Mouse (Mus musculus) lung, adult 2 months (tissue): ENCODE measurements around the gene Zc3h10.

Source experiments
- CTCF ChIP-seq: fragments of 200-500 bp; IDR thresholded peaks from 2 replicates; pipeline ENCODE4 v1.5.1; 2011; ENCODE audit warnings: mild to moderate bottlenecking, low read length, control low read depth; ENCODE audit not compliant: insufficient read depth
- POLR2A ChIP-seq: fragments of 200-500 bp; IDR thresholded peaks from 2 replicates; pipeline ENCODE4 v1.6.1; 2011; ENCODE audit warnings: low read depth, mild to moderate bottlenecking, control low read depth, low read length, borderline replicate concordance; ENCODE audit errors: extremely low read depth

DNA sequence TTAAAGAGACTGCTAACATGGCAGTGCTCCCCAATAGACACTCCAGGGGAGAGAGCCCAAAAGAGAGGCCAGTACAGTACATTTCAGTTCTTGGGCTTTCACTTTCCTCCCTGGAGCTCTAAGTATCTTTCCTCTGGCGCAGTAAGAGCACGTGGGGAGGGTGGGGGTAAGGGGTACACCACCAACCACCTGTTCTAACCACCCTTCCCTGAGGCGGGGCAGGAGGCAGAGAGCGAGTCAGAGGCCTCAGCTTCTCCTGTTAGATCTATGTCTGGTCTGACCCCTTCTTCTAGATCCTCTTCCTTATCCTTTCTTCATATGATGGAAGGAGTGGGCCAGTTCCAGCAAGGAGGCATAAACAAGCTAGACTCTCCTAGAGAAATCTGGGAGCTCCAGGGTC lies 39.5 kb upstream of the Zc3h10 start:
- no peak for TF ChIP-seq POLR2A
- no peak for TF ChIP-seq CTCF
